Mouse (Mus musculus) lung, postnatal 36 days (tissue): Measurements from ENCODE around the gene Exoc4.

Experiments used
- DNase-seq: peaks from one replicate; pipeline ENCODE4 v3.0.0; 2022; ENCODE audit warnings: mixed read lengths

Exoc4 gene

DNA sequence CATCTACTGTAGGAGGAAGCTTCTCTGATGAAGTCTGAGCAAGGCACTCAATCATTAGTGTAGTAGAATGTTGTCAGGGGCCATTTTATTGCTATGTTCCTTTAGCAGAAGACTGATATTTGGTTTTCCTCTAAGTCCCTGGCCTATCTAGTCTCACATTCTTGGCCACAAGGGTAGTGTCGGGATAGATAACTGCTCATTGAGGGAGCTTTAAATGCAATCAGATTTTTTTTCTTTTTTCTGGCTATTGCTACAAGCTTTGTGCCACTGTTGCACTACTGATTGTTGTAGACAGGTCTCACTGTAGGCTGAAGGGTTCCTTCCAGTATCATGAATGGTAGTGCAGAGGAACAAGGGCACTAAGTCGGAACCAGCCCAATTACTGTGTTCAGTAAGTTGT lies 227.2 kb downstream of the Exoc4 start:
- no peak for DNase-seq

DNA sequence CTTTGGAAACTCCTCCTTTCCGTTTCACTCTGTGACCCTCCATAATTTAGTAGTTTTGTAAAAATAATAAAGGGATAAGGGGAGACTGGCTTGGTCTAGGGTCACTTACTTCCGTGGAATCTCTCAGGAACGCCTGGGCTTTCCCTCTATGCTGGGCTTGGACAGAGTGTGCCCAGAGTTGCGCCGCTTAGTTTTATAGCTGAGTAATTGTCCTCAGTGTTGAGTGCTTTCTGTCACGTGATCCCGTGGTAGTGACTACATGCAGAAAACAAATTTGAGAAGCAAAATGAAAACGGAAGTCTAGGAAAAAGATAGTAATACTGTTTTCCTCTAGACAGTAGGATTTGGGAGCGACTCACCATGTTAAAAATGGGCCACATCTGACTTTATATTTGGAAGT lies 235.7 kb downstream of the Exoc4 start:
- no peak for DNase-seq

DNA sequence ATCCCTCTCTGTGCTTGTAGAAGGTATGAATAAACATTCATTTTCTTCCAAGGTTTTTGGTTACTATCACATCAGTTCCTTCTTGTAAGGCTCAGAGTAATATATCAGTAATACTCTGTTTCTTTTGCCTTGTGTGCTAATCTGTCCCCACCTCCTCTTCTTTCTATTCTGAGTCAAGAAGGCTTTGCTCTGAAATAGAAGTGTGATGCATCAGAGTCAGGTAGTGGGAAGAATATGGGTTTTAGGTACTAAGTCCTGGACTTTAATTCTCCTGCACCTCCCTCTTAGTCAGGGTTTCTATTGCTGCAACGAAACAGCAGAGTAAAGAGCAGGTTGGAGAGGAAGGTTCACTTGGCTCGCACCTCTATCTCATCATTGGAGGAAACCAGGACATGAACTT lies 240.9 kb downstream of the Exoc4 start:
- no peak for DNase-seq

DNA sequence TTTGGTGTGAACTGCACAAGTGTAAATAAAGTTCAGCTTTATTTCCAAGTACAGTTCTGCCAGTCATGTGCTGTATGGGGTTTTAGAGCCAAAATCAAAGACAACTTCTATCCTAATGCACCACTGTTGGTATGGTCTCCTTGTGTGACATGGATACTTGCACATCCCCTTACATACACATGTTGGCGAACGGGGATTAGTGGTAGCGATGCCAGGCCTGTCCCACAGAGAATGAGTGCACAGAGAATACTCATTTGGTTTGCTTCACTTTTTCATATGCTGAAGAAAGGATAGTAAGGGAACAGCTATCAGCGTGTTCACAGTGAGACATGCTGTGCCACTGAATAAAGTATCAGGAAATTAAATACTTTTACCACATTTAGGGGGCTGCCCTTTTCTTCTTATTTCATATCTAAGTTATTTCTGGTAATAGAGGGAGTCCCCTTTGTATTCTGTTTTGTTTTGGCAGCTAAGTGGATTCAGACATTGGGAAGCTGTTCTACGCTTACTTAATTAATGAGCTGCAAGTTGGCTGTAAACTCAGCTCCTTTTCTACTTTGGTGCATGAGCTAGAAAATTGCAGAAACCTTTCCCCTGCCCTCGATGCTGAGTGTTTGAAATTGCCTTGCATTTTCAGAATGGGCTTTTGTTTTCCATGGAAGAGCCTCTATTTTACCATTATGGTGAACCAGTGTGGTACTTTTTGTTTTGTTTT lies 247.4 kb downstream of the Exoc4 start:
- no peak for DNase-seq

DNA sequence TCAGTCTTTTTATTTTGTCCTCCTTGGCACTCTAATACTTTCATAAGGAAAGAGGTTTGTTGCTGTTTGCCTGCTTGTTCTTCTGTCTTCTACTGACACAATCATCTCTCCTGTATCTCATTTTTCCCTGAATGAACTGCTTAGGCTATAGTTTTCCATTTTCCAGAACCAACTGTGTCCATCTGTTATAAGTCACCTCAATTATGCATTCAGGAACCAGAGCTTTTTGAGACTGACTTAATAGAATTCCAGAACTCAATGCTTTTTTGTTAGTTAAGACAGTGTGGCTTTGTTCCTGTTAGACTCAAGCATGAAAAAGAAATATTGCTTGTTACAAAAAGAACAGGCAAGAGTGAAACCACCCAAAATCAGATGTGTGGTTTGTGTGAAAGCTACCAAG lies 248.5 kb downstream of the Exoc4 start:
- no peak for DNase-seq

DNA sequence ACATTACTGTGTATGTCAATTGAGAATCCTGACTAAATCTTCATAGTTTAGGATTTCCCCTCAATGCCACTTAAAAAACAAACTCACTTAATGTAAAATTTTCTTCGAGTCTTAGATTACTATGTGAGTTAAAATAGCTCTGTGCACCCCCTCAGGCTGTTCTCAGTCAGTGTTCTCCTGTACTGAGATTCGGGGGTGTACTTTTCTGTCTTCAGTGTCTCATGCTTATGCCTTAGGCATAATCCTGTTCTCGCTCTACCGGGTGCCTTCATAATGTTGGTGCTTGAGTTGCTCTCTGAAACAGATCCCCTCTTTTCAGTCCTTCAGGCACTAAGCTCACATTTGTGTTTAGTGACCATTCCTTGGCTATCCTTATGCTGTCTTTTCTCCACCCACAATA lies 253.5 kb downstream of the Exoc4 start:
- DNase-seq = no peak

DNA sequence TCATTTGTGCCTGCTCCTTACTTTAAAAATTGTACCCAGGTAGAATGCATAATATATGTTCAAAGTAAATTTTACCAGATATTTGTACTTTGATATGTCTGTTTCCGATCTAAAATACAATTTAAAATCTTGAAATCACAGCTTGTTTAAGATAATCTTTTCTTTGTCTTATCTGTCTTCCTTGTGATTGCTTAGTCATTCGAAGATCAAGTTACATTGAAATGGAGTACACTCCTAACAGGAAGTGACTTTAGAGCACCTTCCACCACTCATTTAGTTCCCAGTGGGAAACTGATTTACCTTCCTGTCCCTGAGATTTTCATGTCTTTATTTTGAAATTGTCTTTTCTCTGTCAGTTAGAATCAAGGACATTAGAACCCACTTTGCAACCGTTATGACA lies 254.5 kb downstream of the Exoc4 start:
- no peak for DNase-seq

DNA sequence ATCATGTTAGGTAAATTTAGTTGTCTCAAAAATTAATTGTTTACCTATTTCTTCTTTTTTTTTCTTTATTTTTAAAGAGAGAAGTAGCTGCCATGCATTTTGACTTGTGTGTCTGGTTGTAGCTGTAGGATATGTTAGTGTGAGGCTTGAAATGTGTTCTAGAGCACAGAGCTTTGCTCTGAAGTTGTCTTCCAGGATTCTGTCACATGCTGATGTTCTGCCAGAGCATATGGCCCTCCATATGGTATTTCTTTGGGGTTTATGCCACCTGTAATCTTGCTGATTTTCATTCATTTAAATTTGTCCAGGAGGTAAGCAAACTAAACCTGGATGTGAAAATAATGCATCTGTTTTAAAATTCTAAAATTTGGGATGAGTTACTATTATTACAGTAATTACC lies 258.2 kb downstream of the Exoc4 start:
- no peak for DNase-seq

DNA sequence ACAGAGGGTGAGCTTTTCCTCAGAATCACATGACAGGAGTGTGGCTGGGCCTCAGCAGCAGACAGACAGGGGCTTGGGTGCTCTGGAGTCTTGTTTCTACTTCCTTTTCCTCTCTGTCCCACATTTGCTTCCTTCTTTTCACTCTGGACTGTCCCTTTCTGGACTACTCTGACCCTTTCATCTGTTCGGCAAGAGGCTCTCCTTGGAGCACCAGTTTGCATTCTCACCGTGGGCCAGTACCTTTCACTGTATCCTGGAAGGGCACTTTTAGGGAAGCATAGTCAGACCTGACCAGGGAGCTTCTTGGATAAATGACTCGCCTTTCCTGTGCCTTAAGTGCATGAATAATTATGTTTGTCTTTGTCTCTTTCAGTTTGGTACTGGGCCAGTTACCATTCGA lies 266.5 kb downstream of the Exoc4 start:
- peak; percentile 6 for DNase-seq

DNA sequence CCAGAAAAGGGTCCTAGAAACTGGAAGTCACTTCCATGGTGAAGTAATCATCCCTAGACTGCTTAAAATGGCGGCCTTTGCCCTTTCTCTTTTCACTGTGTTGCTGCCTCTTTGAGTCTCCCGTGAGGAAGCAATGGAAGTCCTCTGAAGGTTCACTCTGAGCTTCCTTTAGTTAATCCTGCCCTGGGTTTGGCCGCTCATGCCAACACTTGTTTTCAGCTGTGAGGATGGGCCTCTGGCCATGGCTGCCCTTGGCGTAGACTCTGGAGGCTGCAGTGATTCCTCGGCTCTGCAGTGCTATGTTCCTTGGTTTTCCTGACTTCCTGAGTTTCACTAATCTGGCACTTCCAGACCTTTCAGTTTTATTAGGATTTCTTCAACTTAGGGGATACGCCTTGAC lies 267.9 kb downstream of the Exoc4 start:
- DNase-seq = no peak

DNA sequence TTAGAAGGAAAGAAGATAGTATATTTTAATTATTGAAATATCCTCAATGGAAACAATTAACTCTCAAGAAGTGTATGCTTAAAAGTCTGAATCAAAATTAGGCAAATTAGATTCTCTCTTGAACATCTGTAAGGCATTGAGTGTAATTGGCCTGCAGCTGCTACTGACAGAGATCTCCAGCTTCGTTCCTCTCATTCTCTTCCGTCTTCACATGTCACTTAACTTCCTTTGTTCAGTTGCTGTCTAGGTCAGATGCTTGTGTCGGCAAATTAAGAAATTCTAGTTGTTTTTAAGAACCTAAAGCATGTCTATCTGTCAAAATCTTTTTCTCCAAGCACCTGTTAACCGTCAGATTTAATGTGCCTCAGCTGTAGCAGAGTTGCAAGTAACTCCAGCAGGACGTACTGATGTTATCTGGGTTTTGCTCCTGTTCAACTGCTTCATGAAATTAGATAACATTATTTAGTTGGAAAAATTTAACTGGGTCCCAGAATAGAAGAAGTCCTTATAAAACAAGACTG lies 269.1 kb downstream of the Exoc4 start:
- no peak for DNase-seq

DNA sequence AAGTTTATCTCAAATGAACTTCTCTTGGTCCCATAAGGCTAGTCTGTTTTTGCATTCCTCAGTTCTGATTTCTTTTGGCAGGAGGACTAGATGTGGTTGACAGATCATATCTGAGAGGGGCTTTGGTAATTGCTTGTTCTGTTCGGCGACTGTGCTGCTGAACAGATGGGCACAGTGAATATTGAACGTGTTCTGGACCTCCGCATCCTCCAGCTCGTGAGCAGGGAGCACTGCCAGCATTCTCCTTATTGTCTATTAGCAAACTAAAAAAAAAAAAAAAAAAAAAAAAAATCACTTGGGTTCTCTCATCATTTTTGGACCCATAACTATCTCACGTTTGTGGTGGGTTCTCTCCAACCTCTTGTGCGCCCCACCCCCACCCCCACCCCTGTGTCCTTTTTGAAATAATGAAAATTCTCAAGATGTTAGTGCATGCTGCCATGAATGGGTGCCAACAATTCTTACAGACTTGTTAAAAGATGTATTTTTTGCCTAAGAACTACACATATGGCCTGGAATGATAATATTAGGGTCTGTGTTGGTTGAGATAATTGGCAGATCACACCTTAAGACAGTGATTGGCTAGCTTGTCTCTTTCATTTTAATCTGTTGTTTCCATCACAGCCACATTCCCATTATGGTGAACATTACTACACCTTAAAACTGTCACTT lies 276.9 kb downstream of the Exoc4 start:
- no peak for DNase-seq

DNA sequence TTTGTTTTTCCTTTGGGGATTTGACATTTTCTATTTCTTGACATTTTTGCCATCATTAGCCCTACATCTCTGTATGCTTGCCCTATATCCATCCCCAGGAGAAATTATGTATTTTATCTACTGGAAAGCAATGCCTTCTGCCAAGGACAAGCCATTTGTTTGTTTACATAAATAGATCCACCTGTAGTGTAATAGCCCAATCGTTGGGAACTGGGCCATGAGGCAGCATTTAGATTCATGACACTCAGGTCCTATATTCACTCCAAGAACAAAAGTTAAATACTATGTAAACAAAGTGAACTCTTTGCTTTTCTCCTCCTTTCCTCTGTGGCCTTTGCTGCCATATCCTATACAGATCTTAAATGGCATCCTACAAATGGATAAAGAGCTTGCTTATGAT lies 291.5 kb downstream of the Exoc4 start:
- no peak for DNase-seq

DNA sequence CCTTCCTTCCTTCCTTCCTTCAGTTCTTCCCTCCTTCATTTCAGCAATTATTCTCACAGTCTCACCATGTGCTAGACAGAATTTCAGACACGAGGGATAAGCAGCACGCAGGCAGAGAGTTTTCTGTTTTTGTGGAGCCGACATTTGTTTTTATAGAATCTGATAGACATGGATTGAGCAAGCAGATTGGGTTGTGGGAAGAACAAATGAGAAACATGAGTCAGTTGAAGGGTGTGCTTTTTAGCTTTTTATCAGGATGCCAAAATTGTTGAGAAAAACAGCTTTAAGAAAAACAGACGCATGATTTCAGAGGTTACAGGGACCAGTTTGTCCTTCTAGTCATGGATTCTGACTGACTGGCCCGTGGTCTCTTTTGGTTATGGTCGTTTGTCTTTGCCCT lies 293.8 kb downstream of the Exoc4 start:
- DNase-seq = no peak

DNA sequence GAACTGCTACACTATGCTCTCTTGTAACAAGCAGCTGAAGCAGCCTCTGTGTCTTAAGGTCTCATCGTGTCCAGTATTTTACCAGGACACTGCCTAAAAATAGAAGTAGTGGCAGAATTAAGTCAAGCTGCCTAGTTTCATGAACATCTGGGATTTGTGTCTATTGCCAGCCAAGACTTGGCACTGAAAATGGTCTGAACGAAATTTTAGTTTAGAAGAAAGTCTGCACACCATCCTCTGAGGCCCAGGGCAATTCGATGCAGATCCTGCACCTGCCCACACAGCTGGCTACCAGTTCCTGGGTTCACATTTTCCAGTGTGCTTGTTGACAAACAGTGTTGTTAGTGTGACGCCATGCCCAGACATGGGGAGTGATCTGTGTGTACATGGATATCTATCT lies 303.0 kb downstream of the Exoc4 start:
- DNase-seq = peak; percentile 6

DNA sequence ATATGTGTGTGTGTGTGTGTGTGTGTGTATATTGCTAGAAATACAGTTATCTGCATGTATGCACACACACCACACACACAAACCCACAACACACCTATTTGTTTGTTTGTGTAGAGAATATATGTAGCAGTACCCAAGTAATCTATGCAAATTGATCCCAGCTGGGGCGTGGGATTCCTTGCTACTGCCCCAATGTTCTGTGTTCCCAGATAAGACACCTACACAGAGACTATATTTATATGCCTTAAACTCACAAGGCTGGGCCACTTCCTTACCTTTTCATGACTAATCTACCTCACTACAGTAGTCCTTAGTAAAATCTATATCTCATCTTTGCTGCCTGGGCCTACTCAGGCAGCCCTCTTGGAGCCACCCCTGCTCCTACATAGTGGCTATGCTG lies 312.0 kb downstream of the Exoc4 start:
- no peak for DNase-seq

DNA sequence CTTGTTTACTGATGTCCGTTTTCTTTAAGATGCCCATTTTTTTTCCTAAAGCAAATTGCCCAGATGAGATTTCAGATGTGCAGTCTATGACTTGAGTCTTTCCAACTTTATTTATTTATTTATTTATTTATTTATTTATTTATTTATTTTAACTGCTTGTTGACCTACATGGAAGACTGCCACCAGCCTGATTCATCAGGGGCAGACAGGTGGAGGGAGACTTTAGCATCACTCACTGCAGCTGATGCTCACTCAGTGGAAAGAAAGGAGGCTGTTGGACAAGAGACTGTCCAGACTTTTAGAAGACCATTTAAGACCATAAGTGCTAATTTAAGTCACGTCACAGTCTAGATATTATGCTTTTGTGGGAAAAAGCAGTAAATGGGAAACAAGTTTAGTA lies 313.0 kb downstream of the Exoc4 start:
- DNase-seq = no peak

DNA sequence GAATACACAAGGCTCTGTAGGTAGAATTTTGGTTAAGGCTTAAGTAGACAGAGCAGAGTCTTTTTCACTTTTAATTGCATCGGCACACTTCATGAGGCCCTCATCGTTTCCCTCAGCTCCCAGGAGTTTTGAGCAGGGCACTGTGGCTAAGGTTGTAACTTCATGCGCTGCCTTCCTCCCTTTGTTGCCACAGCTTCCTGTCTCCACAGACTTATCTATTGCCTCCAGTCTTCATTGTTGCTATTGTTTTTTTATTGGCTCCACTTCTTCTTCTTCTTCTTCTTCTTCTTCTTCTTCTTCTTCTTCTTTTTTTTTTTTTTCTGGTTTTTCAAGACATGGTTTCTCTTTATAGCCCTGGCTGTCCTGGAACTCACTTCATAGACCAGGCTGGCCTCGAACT lies 327.1 kb downstream of the Exoc4 start:
- no peak for DNase-seq

DNA sequence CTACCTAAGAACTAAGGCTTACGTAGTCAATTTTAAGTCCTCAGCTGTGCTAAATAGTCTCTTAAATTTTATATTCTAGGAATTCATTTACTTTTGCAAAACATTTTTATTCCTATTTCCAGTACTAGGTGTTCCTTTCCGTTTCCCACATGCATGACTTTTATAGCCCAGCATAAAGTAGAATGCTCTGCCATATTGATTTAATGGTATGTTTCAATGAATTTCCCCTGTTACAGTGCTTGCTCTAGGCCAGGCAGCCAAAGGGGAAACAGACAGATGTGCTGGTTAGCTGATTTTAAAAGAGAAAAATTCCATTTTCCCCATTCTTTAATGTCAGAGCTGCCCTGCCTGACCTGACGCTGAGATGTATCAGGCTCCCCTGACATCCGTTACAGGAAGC lies 359.6 kb downstream of the Exoc4 start:
- no peak for DNase-seq

DNA sequence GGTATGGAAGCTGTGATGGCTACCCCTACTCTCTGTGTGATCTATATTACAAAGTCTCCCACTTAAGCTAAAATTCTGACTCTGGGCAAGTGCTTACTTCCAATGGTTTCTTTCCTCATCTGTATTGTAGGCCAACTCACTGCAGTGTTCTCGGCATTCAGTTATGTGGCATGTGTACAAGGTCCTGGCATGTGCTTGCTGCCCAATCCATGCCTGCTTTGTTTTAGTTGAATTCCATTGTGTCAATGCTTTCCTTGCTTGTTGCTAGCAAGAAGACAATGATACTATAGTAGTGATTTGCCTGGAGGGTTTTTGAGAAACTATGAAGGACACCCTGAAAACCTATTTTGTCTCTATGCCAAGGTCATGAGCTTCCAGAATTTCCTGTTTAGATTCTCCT lies 365.1 kb downstream of the Exoc4 start:
- DNase-seq = no peak

DNA sequence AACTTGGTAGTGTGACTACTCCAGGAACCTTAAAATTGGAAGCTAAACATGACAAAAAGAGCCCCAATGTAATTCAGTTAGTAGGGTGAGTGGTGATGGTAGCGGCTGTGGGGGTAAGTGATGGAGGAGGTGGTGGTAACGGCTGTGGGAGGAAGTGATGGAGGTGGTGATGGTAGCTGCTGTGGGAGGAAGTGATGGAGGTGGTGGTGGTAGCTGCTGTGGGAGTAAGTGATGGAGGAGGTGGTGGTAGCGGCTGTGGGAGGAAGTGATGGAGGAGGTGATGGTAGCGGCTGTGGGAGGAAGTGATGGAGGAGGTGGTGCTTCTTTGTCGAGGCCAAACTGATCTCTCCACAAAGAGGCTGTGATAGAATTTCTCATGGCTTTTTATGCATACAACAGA lies 369.7 kb downstream of the Exoc4 start:
- DNase-seq = no peak

DNA sequence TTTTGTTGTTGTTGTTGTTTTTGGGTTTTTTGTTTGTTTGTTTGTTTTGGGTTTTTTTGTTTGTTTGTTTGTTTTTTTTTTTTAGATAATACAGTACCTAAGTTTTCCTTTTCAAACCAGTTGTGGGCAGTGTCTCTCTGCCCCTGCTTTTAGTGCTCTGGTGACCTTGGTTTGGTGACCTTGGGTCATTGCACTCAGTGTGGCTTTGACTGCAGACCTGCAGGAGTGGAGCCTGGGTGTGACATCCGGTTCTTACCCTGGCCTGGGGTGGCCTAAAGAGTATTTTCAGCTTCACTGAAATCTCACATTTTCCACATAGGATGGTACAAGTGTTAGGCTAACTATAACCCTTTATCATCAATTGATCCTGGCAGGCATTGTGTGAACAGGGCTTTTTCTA lies 371.8 kb downstream of the Exoc4 start:
- DNase-seq = no peak

DNA sequence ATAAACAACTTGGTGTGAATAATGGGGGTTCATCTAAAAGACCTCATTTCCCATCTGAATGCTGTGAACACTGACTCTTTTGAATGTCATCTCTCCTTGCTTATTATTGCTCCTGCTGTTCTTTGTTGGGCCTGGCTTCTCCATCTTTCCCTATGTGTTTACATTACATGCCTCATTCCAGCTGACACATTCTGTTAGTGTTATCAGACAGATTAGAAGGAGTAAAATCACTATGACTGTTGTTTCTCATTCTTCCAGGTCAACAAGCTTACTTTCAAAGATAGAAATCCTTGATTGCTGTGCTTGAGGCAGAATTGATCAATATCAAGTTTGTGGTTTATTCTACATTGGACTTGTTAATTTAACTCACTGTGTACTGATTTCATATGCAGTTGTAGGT lies 377.0 kb downstream of the Exoc4 start:
- DNase-seq = no peak

DNA sequence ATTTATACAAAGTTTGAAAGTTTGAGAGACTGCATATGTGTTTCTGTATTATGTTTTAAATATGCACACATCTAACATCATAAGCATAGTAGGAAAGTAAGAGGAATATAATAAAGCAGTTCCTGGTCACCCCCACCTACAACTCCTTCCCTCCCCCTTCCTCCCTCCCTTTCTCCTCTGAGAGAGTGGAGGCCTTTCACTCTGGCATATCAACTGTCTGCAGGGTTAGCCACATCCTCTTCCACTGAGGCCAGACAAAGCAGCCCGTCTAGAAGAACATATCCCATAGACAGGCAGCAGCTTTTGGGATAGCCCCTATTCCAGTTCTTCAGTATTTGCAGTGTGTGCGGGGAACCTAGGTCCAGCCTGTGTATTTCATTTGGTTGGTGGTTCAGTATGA lies 382.2 kb downstream of the Exoc4 start:
- no peak for DNase-seq

DNA sequence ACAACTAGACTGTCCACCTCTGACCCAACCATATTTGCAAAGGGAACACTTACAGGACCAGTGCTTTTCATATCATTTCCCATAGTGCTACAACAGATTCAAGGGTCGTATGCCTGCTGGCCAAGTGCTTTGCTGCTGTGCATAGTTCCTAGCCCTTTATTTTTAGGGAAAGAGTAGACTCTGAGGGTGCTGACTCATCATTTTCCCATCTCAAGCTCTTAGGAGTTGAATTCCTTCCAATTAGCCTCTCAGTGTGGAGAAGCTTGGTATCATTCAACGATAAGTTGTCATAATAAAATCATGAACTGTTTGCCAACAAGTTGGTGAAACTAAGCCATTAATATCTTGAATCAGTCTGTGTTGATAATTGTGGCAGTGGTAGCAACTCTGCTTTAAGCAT lies 388.3 kb downstream of the Exoc4 start:
- DNase-seq = no peak
